11 mouse cellular contexts compared by ENCODE assay signal in genomic region chr10:19362861-19363260, GRCm38 (mm10). TPM values are rescaled to one million over a fixed set of nuclear protein-coding genes. Genes with fewer than 3 reads are reported as not detected.
DNase-seq lines count a peak whose midpoint lies in the region; ATAC-seq and TF ChIP-seq lines count a peak whose summit lies in the region.
"Had no signal": no experiment of that assay in that cellular context is flagged by ENCODE, and none has a peak within 500 bp of the region (broad histone marks: within the 10 kb centered on the region; RNA-seq: fewer than 3 reads in every experiment).

No protein-coding gene starts in this region.

- ATAC-seq in limb, embryonic 13.5 days (ENCODE audit: low FRiP score, low read depth) = no peak

- peaks cover 19% of the 10 kb centered on the region for H3K4me1 ChIP-seq in limb, embryonic 13.5 days

- DNase-seq in gastrocnemius, adult 2 months = no peak
- no peak for DNase-seq in gastrocnemius, postnatal 14 days
- DNase-seq in retina, postnatal 1 day = peak; percentile 28
- DNase-seq in retina, embryonic 14.5 days (ENCODE audit: low spot score) = no peak
- no peak for DNase-seq in frontal cortex, postnatal 14 days (ENCODE audit: low spot score in 2 of 2)
- DNase-seq in left cerebral cortex, postnatal 4 days = no peak
- no peak for DNase-seq in layer of hippocampus, adult 18-20 months (ENCODE audit: low spot score in 2 of 2)
- DNase-seq: cerebellum, adult 11 months had no signal

- H3K36me3 ChIP-seq in limb, embryonic 13.5 days = no peaks in the 10 kb centered on the region

- 1% methylated on average over 17 of the region's 17 CpGs for WGBS in limb, embryonic 13.5 days

- H3K27me3 ChIP-seq in limb, embryonic 13.5 days = peaks cover 87% of the 10 kb centered on the region

- no peak overlapping the region for H3K9ac ChIP-seq in limb, embryonic 13.5 days

- no peak for TF ChIP-seq CTCF in gastrocnemius, adult 2 months (IDR thresholded peaks at IDR 0.05)

- intact Hi-C loops in gastrocnemius, adult 2 months (cut with DNase I) = no loop called here
- intact Hi-C loops in gastrocnemius, postnatal 14 days (cut with DNase I; ENCODE audit: low total_unique reads) = no loop called here
- intact Hi-C loops in left cerebral cortex, postnatal 4 days (cut with DNase I) = no loop called here

- H3K4me3 ChIP-seq in gastrocnemius, adult 2 months = peak overlapping the region; percentile 41; the same call in 1 of the 2 replicates
- peak overlapping the region; percentile 21 for H3K4me3 ChIP-seq in limb, embryonic 13.5 days
- H3K4me3 ChIP-seq: myocyte had no signal

- H3K4me2 ChIP-seq in limb, embryonic 13.5 days (replicated peaks) = peak overlapping the region; percentile 50

- no peak overlapping the region for H3K27ac ChIP-seq in gastrocnemius, adult 2 months
- no peak overlapping the region for H3K27ac ChIP-seq in limb, embryonic 13.5 days

- no peaks in the 10 kb centered on the region for H3K9me3 ChIP-seq in limb, embryonic 13.5 days

RNA-seq across cellular contexts. Expression of gene Olig3, which starts 6.5 kb away (rescaled TPM):
- total RNA-seq in gastrocnemius, adult 2 months (2021) = not detected
- not detected for total RNA-seq in gastrocnemius, postnatal 14 days (2021)
- polyA plus RNA-seq in limb, embryonic 13.5 days (2015; fragmentation: Nextera tagmentation; extraction: Ambion mirVana) = not detected in 2 replicates
- not detected for total RNA-seq in left cerebral cortex, postnatal 4 days (2021)
- total RNA-seq in layer of hippocampus, adult 18-20 months (2021) = not detected
- total RNA-seq: left cerebral cortex, postnatal 10 days had no signal
- polyA plus RNA-seq: myocyte had no signal
